Mouse (Mus musculus) ovary, adult 18-20 months (tissue): Measurements from ENCODE around the gene Dexi.

Source experiments
- DNase-seq: peaks from one replicate; pipeline ENCODE4 v3.0.0; 2022; ENCODE audit warnings: low spot score, mixed read lengths

Dexi gene

DNA sequence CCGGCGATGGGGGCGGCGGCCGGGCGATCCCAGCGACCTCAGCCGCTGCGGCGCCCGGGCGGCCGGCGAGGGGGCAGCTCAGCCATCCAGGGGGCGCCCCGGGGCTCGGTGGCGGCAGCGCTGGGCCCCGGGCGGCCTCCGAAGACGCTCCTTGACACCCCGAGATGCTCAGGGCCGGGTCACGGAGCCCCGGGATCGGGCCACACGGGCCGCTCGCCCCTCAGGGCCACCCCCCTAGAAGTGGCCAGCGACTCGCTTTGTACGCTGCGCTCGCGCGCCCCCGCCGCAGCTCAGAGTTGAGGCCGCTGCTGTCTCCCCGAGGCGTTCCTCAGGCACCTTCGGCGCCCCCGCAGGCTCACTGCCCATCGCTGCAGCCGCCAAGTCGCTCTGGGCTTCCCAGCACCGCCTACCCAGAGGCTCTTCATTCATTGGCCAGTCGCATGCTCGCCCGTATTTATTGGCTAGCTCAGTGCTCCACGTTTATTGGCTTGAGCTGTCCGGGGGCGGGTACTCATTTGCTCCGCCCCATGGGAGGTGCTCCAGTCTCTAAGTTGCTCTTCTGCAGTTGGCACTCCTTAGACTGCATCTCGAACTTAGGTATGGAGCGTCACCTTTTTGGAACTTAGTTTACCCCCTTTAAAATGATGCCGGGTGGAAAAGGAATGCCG, at the start of gene Dexi:
Gene Dexi (minus strand): TSS at position 357 of the 668 bp plus-strand sequence.
- peak; percentile 97 for DNase-seq

DNA sequence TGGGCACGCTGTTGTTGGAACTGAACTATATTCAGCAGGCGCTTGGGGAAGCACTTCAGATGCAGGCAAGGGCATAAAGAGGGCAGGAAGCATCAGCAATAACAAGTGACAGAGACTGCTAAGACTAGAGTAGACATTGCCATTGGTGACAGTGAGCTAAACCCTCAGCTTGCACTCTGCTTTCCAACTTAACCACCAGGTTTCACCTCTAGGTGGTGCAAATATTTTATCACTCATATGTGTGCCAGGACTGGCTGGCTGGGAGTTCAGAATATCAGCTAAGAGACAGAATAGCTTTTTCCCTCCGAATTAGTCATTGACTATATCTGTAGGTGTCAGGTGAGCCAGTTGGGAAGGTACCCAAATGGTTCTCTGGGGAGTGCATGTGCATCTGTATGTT, 43.7 kb upstream of the Dexi start:
- DNase-seq = no peak

DNA sequence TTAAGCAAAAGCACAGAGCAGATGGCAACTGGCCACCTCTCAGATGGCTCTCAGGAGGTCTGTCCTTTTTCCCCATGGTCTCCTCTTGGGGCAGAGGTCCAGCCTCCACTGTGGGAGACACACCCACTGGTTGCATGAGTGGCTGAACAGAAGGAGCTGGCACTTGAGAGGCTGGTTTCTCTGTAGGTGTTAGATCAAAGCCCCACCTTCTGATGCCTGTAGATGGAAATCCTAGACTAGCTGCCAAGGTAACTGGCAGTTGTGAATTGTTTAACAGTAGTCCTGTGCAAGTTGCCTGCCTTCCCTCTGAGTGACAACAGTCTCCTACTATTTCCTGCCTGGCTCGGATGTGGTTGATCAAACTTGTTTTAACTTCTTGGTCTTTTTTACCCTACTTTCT, 42.3 kb upstream of the Dexi start:
- DNase-seq = no peak

DNA sequence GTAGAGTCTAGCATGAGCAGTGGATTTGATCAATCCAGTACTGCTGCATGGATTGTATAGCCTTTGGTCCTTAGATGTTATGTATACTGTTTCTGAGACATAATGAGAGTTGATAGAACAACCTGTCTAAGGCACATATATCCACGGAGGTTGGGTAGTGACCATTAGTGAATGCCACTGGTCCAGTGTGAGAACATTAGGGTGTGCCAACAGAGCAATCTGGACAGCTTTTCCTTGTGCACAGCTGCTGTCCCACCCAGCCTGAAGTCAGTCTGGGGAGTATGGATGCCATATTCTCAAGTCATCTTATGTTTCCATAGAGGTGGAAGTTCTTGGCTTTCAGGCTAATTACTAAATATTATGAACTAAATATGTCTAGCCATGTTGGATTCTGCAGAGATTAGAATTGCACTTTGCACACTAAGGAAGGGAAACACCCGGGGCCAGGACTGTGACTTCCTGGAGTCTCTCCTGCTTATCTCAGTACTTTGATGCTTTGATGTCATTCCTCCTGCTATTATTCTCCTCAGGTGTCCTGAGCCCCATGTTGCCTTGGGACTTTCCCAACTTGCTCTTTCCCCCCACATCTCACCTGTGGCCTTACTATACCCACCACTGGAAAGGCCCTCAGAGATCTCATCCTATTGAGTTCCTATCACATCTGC, 38.5 kb upstream of the Dexi start:
- DNase-seq = no peak

DNA sequence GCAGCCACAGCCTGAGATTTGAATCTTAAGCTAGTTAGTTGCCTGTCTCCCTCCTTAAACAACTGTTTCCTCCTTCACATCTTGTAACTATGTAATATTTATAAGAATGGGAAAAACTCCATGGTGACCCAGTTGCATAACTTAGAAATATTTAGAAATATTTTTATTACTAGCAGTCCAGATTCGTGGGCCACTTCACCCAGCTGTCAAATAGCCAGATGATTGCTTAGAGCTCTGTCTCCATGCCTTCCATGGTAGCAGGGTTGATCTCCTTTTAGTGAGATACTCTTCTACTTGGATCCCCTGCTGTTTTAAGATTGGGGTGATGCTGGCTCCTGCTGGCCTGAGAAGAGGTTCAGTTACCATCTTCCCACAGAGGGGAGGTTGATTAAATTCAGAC, 35.5 kb upstream of the Dexi start:
- no peak for DNase-seq

DNA sequence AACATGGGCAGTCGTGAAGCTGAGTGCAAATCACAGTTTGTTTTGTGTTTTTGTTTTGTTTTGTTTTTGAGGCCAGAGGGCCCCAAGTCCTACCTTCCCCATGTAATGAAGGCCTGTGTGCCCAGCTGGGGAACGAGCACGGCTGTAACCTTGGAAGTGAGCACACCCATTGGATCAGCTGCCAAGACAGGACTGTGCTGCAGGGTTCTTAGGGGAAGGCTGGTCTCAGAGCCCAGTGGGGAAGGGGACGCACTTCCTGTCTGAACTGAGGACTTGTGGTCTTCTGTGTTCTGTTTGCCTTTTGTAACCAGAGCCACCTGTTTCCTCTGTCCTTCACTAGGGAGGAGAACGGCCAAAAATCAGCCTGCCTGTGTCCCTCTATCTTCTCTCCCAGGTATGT, 34.7 kb upstream of the Dexi start:
- DNase-seq = peak; percentile 40

DNA sequence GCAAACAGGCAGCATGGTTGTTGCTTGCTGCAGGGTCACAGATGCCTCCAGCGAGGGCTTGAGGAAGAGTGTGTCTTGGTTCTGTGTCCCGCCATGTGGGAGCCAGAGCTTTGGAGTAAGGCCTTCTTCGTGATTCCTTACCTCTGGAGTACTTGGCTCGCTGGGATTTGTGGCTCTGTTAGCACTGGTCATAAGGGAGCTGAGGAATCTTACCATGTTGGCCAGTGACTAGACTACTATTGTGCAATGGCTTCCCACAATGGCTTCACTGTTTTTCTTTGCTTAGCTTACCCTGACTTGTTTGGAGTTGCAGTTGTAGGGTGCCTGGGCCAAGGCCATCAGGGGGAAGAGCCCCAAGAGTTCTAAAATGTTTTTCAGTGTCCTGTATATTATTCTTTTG, 33.1 kb upstream of the Dexi start:
- no peak for DNase-seq

DNA sequence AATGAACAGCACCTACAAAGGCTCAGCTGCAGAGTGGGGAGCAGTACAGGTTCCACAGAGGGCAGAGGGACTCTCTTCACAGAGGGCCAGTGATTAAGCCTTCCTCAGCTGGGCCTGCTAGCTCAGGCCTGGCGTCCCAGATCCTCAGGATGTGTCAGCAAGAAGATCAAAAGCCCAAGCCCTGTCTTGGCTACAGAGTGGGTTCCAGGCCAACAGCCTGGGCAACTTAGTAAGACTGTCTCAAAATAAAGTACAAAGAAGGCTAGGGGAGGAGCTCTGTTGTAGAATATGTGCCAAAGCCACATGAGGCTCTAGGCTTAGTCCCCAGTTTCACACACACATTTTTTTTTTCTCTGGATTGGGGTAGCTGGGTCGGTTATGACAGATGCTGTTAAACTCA, 32.1 kb upstream of the Dexi start:
- no peak for DNase-seq

DNA sequence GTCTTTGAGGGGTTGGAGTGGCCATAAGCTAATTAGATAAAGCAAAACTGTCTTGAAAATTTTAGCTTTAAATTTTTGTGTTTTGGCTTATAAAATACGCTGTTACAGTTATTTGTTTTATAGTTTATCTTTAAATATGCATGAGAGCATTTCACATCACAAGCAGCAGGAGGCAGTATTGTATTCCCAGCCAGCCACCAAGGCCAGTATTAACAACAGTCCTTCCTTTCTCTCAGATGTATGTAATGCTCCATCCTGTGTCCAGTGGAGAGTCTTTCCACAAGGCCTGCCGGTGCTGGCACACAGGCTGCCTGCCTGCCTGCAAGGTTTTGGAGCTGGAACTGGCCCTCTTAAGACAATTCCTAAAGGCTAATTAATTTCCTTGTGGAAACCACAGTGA, 29.0 kb upstream of the Dexi start:
- no peak for DNase-seq

DNA sequence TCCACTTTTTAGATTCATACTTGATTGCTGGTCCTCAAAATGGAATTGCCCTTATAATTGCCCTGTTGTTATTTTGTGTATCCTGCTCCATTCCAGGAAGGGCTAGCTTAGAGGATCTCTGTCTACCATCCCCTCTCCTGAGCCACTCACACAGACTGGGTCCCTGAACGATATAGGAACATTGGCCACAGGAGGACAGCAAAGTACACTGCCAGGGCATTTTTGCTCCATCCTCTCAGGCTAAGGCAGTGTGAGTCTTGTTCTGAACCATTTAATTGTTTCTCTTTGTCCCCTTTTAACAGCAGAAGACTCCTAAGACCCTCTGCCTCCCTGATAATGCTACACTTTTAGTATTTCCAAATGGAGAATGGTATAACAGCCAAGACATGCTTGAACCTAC, 27.9 kb upstream of the Dexi start:
- DNase-seq = no peak

DNA sequence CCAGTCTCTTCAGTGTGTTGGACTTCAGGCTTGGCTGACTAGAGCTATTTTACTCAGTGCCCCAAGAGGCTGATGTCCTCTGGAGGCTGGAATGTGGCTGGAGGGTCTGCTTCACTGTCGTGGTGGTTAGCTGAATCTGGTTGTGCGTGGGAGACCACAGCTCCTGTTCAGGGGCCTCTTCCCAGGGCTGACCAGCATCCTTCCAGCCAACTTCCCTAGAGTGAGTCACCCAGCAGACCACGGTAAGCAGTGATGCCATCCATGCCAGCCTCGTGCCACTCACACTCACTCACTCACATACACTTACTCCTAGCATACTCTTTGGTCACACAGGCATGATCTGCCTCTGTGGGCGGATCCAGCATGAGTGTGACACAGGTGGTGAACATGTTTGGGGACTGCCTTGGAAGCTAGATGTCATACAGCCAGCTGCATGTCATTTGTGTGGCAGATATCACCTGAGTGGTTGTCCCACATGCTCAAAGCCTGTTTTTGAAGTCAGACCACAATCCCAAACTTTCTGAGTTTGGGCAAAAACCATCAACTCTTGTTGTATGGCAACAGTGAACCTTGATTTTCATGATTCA, 27.0 kb upstream of the Dexi start:
- DNase-seq = no peak

DNA sequence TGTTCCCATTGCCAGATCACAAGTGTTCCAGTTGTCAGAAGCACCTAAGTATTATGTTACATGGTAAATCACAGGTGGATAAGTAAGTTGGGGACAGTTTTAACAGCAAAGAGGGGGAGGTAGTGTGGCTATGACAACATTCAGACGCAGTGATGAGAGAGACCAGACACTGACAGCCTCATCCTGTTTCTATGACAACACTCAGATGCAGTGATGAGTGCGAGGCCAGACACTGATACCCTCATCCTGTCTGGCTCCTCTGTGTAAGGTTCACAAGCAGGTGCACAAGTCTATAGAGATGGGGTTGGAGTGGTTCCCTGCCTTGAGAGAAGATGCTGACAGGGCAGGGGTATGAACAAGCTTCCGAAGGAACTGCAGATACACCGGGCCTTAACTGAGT, 24.3 kb upstream of the Dexi start:
- DNase-seq = no peak

DNA sequence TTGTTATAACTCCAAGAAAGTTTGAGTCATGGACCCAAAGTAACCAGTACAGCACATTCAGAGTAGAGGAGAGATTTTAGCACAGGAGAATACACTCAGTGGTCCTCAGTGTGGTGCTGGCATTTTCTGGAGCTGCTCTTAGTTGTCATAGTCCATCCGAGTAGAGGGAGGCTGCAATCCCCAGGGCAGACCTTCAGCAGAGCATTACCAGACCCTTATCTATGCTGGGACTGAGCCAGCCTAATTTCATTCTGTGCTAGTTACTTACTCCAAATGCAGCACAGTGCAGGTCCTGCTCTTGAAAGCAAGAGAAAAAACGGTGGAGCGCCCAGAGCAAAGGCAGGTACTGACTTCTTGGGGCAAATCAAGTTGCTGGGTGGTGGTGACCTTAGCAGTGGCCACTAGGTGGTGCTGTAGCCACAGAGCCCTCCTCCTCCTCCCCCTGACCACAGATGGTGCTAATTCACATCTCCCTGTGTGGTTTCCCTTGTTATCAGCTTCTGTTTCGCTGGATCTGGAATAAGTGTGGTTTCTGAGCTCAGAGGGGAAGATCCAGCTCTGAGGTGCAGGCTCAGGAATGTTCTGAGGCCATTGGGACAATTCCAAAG, 22.5 kb upstream of the Dexi start:
- DNase-seq = no peak

DNA sequence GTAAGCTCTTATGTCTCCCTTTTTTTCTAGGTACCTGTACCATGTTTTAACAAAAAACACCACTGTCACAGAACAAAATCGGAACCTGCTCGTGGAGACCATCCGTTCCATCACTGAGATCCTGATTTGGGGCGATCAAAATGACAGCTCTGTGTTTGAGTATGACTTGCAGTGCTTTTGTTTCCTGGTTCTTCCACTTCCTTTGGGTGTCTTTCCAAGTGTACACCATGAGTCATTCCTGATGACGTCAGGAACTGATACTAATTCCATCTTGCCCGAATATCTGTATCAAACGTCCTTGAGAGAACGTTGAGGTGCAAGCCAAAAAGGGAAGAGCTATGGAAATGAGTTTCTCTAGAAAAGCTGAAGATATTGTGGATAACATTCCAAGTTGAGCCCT, 17.1 kb upstream of the Dexi start:
- no peak for DNase-seq

DNA sequence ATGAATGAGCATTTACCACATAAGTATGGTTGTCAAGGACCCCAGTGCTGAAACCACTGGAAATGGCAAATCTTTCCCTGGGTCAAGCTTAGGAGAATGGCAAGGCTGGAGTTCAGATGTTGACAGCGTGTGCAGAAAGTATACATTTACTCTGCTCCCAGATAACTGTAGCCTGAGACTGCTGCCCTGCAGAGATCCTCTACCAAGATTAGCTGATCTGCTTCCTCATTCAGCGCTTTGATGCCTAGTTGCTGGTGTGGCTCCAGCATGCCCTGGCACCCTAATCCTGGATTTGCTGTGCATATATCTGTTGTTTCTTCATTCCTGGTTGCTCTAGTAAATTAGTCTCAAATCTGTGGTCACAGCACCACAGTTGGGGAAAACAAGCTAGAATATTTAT, 11.0 kb upstream of the Dexi start:
- no peak for DNase-seq

DNA sequence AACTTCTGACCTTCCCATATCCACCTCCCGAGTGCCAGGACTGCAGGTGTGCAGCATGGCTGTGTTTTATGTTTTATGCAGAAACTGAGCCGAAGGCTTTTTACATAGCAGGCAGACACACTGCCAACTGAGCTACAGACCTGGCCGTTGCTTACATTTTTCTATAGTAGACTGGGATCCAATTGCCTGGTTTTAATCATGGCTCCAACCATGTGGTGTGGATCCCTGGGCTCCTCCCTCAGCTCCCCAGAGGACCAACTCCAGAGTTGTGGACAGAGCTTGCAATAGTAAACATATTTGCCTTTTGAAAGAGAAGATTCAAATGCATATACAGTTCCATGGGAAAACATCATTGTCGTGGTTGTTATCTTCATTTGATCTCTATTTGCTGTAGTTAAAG, 8.7 kb upstream of the Dexi start:
- DNase-seq = no peak

DNA sequence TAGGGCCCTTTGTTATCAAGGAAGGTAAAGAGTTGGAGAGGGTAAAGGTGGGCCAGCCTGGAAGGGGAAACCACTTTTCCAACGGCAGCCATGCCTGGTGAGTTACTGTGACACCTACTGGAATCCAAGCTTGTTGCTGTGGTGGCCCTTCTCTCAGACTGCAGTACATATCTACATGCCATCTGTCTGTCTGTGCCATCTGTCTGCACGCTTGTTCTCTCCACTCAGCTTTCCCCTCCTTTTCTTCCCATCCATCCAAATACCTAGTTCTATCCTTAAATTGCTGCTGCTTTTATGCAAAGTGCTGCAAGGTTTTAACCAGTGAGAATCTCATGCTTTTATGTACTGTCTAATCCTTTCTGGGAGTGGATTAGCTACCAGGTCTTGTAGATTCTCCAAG, 6.7 kb upstream of the Dexi start:
- DNase-seq = no peak

DNA sequence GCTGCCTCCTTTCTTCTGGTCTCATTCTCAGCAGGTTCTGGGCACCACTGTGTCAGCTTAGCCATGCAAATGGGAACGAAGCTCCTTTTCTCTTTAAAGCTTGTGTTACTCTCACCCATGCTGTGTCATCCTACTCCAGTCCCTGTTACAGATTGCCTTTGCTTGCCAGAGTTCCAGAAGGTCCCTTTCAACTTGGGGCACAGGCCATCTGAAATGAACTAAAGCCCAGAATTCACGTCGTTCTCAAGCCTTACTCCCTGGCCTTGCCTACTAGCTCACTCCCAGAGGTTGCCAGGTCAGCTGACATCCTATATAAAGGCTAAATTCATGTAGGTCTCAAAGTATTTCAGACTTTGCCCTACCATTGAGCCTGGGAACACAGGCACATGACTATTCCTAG, 6.1 kb upstream of the Dexi start:
- DNase-seq = no peak

DNA sequence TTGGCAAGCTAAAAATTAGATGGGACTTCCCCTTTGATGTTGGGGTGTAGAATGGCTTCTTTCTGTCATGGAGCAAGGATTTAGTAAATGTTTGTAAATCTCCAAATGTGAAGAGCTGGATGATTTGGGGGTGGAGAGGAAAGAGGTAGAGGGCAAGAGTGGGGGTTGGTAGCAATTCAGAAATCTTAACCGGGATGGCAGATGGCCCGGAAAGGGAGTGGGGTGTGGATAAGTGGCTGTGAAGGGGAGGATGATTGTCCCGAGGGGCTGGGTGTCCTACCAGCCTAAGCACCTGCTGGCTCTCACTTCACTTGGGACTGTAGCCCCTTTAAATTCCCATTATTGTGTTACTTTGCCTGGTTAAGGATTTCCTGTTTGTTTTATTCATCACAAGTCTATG, 4.0 kb upstream of the Dexi start:
- DNase-seq = no peak

DNA sequence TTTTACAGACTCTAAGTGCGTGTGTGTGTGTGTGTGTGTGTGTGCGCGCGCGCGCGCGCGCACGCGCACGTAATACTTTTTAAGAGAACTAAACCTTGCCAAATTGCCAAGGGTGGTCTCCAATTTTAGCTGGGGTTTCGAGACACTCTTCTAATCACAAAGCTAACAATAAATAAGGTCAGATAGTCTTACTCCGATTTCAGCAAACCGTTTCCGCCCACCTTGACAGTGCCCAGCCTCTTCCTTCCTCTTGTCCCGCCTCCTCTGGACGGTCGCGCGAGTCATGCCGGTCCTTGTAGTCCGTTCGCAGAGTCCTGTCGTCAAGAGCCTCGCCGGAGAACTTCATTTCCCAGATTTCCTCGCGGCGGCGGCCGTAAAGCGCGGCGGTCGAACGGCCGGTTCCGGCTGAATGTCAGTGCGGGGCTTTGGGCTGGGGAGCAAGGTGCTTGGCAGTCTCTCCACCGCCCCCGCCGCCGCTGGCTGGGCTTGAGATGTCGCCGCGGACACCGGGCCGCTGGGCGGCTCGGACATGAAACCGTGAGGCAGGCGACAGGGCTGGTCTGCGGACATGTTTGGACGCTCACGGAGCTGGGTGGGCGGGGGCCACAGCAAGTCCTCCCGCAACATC, 2.3 kb upstream of the Dexi start, which contains the start of gene Clec16a:
Gene Clec16a (plus strand): TSS at position 345 of the 628 bp plus-strand sequence.
- DNase-seq = peak; percentile 94

DNA sequence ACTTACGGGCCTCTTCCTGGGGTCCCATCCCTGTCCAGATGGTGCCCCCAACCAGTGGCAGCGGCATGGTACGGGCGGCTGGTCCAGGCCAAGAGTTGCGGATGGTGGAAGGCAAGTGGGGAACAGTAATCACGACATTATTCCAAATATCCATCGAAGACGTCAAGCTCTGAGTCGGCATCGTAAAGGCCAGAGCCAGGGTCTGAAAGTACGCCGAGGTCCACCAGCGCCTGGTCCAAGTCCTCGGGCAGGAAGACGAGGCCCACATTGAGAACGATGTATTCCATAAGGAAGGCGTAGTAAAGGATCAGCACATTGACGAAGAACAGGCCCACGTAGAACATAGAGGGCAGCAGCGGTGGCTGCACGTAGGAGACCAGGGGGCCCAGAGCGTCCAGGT, 588 bp downstream of the Dexi start:
- DNase-seq = no peak

DNA sequence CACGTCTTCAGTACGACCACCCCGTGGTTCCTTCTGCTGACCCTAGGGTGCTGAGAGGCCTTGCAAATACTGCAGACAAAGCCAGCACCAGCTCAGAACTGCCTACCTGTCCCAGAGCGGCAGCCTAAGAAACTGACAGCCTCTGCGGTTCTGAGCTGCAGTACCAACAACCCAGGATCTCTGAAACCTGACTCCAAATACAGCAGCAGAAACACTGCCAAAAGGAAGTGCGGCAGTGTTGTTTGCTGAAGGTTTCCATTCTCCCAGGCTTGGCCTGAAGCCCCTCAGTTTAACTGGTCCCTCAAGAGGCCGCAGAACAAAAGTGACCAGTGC, 1.3 kb downstream of the Dexi start:
- no peak for DNase-seq
